In the genomic region with DNA sequence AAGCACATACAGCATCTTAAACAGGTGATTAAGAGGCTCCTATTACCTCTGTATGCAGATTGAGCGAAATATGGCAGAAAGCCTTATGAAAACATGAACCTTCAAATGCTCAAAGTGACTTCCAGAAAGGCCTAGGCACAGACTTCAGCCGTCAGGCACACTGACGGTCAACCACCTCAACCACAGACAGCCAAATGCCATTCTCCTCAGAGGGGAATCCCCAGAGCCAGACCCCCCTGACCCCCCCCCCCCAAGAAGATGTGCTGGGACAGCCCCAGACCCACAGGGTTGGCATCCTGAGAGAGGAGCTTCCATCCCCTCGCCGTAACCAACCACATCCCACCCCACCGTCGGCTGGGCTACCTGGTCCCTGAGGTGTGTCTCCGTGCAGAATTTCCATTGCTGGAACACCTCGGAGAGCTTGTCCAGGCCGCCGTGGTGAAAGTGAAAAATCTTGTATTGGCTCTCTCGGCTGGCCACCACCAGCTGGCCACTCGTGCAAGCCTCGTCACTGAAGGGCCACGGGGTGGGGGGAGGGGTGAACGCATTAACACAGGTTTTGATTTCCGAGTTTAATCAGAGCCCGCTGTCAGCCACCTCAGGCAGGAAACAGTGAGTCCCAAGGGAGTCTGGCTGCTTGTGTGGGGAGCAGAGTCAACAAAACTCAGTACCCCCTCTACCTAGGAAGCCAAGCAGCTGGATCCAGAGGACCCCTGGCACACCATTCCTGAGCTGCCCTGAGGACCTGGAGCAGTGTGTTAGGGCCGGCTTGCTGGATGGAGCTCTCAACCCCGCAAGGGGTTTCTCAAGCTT, we compare ENCODE assay signal across 8 mouse cellular contexts.
DNase-seq lines count a peak whose midpoint lies in the region; ATAC-seq lines count a peak whose summit lies in the region.

No protein-coding gene starts in this region.

- H3K9ac ChIP-seq in kidney, embryonic 15.5 days, result 0 out of 2 replicates have a peak overlapping the region, but pooled peaks have one; percentile 7
- H3K9ac ChIP-seq in forebrain, embryonic 15.5 days (replicated peaks), result peak overlapping the region; percentile 27; the same call in 1 of the 2 replicates
- no peak overlapping the region for H3K9ac ChIP-seq in limb, embryonic 12.5 days (replicated peaks)
- H3K9ac ChIP-seq in neural tube, embryonic 15.5 days (replicated peaks), result no peak overlapping the region

- H3K36me3 ChIP-seq in kidney, embryonic 15.5 days, result peaks cover 22% of the 10 kb centered on the region
- peaks cover 7% of the 10 kb centered on the region; the same call in 1 of the 2 replicates for H3K36me3 ChIP-seq in forebrain, embryonic 15.5 days
- H3K36me3 ChIP-seq in limb, embryonic 12.5 days, result peaks cover 40% of the 10 kb centered on the region
- peaks cover 26% of the 10 kb centered on the region for H3K36me3 ChIP-seq in neural tube, embryonic 15.5 days

- H3K4me3 ChIP-seq in kidney, embryonic 15.5 days (replicated peaks), result no peak overlapping the region
- H3K4me3 ChIP-seq in forebrain, embryonic 15.5 days, result no peak overlapping the region
- peak overlapping the region; percentile 4; the same call in 1 of the 2 replicates for H3K4me3 ChIP-seq in limb, embryonic 12.5 days (replicated peaks)
- H3K4me3 ChIP-seq in neural tube, embryonic 15.5 days (replicated peaks), result no peak overlapping the region

- peak overlapping the region; percentile 63 for H3K27ac ChIP-seq in kidney, embryonic 15.5 days
- peak overlapping the region; percentile 78 for H3K27ac ChIP-seq in forebrain, embryonic 15.5 days (replicated peaks)
- peak overlapping the region; percentile 67 for H3K27ac ChIP-seq in limb, embryonic 12.5 days
- peak overlapping the region; percentile 74 for H3K27ac ChIP-seq in neural tube, embryonic 15.5 days (replicated peaks)

- no peak for DNase-seq in kidney, adult 8-10 months
- DNase-seq in kidney, postnatal 4 days, result no peak
- no peak for DNase-seq in left cerebral cortex, adult 18-20 months (ENCODE audit: low spot score in 2 of 2)
- DNase-seq in frontal cortex, adult 2 months (ENCODE audit: extremely low spot score in 1 of 2, low spot score in 1 of 2), result no peak

- no peak for ATAC-seq in kidney, embryonic 15.5 days (replicated peaks; ENCODE audit: low FRiP score)
- no peak for ATAC-seq in forebrain, embryonic 15.5 days (replicated peaks)
- no peak for ATAC-seq in limb, embryonic 12.5 days (ENCODE audit: insufficient number of reproducible peaks, insufficient read depth, low FRiP score, low TSS enrichment, low read depth)
- no peak; the same call in 1 of the 2 replicates for ATAC-seq in neural tube, embryonic 15.5 days (ENCODE audit: low FRiP score)

- H3K4me2 ChIP-seq in kidney, embryonic 15.5 days, result peak overlapping the region; percentile 43
- H3K4me2 ChIP-seq in forebrain, embryonic 15.5 days (replicated peaks), result peak overlapping the region; percentile 29
- peak overlapping the region; percentile 42 for H3K4me2 ChIP-seq in limb, embryonic 12.5 days
- H3K4me2 ChIP-seq in neural tube, embryonic 15.5 days, result peak overlapping the region; percentile 40

- peaks cover 6% of the 10 kb centered on the region; the same call in 1 of the 2 replicates for H3K27me3 ChIP-seq in kidney, embryonic 15.5 days
- H3K27me3 ChIP-seq in forebrain, embryonic 15.5 days, result no peaks in the 10 kb centered on the region
- peaks cover 22% of the 10 kb centered on the region for H3K27me3 ChIP-seq in limb, embryonic 12.5 days
- no peaks in the 10 kb centered on the region for H3K27me3 ChIP-seq in neural tube, embryonic 15.5 days (replicated peaks)

- H3K9me3 ChIP-seq in kidney, embryonic 15.5 days (replicated peaks), result no peaks in the 10 kb centered on the region
- no peaks in the 10 kb centered on the region for H3K9me3 ChIP-seq in forebrain, embryonic 15.5 days
- H3K9me3 ChIP-seq in limb, embryonic 12.5 days, result no peaks in the 10 kb centered on the region
- no peaks in the 10 kb centered on the region for H3K9me3 ChIP-seq in neural tube, embryonic 15.5 days (replicated peaks)

- 26% methylated on average over 20 of the region's 20 CpGs for WGBS in kidney, embryonic 15.5 days
- 19% methylated on average over 20 of the region's 20 CpGs for WGBS in forebrain, embryonic 15.5 days
- 14% methylated on average over 20 of the region's 20 CpGs for WGBS in limb, embryonic 12.5 days
- WGBS in neural tube, embryonic 15.5 days, result 23% methylated on average over 20 of the region's 20 CpGs

- peaks cover 63% of the 10 kb centered on the region for H3K4me1 ChIP-seq in kidney, embryonic 15.5 days
- H3K4me1 ChIP-seq in forebrain, embryonic 15.5 days, result peaks cover 49% of the 10 kb centered on the region
- peaks cover 52% of the 10 kb centered on the region for H3K4me1 ChIP-seq in limb, embryonic 12.5 days (replicated peaks)
- H3K4me1 ChIP-seq in neural tube, embryonic 15.5 days, result peaks cover 50% of the 10 kb centered on the region

Comparison
In these comparisons a context has a peak if more than half of its experiments do, and no peak if none do; other contexts are left out.
1. H3K9ac ChIP-seq: peak in kidney, embryonic 15.5 days (single experiment) and forebrain, embryonic 15.5 days (single experiment); none in limb, embryonic 12.5 days (single experiment) and neural tube, embryonic 15.5 days (single experiment).
2. Peak in every context shown above with its lines, with median percentiles within 50 percentile points of each other: H3K27ac ChIP-seq and H3K4me2 ChIP-seq.